Mouse (Mus musculus) CH12F3 (cell line): ENCODE measurements around the gene Olfr299.

Experiments used
- in situ Hi-C: fragments of 300-500 bp; cut with MboI; formaldehyde crosslinking; loops from 2 replicates; pipeline ENCODE4 v1.14.3; 2020; ENCODE audit warnings: low sequenced_read_pairs

Olfr299 gene

DNA sequence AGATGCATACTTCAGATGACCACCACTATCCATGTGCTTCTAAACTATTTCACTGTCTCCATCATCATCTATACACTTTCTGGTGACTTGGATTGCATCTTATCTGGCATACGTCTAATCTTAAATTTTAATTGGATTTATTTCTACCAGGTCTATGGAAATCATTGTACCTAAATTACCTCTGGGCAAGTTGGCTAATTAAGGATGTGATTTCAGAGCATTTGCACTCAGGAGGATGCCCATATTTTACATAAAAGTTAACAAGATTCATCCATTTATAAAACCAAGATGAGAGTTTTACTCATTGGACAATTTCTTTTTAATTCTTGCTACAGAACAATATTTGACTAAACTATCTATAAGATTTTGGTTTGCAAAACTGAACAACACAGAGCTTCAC lies at the start of gene Olfr299:
TSS of gene Olfr299 (plus strand) at position 301 of the 400 bp plus-strand sequence.
- in situ Hi-C loops = no loop called here

DNA sequence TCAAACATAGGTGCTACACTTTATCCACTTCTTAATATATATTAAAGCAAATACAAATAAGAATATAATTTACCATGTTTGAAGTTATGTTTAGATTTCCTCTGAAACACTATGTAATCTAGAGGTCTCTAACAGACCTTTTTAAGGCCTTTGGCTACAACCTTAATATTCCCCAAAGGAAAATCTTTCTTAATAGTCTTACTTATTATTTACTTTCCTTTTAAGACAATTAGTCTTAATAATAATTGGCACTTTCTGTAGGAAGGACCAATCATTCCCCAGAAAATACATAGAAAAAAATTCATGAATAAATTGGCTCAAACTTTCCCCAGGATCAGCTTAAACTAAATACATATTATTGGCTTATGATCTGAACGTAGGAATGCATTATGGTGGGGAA lies 32.7 kb downstream of the Olfr299 start, which contains the start of gene Olfr298:
TSS of gene Olfr298 (minus strand) at position 101 of the 400 bp plus-strand sequence.
- in situ Hi-C loops = no loop called here
